Mouse (Mus musculus): ENCODE measurements at regions not wholly inside any gene's neighbourhood (a gene's known extent, or its start where the extent isn't known, plus 50 kb on each side); places are given as distances from the start of the nearest gene placed in this dataset.

- in situ Hi-C loops (cut with MboI, MseI) = no loop called here
Measured at GRCm38 (mm10) chr2:28287210-28287860, 94.5 kb downstream of the Olfm1 start.

GRCm38 (mm10) chr2:28289339-28289738 is 96.5 kb downstream of the Olfm1 start:
- in situ Hi-C loops (cut with MboI, MseI) = no loop called here

DNA sequence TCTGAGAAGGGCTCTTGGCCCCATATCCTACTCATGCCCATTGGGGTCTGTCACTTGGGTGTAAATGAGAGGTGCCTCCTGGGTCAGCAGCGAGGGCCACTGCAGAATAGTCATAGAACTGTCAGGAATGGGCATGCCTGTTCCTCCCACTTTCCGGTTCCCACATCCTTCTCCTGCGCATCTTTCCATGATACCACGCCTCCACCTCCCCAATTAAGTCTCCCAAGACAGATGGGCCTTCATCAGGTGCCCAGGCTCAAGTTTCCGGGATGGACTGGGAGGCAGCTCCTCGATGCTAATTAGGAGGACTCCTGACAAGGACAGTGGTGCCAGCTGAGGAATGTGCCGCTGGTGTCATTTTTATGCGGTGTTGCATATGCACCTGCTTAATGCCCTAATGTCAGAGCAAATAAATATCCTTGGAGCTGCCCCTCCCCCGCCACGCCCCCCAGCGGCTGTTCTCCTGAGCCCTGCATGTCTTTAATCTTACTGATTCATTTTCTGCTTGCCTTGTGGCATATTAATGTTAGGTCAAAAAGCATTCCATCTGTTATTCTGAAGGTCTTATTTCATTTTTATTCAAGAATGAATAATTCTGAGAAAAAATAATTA is 97.2 kb downstream of the Olfm1 start:
- in situ Hi-C loops (cut with MboI, MseI) = no loop called here

- in situ Hi-C loops (cut with MboI, MseI) = no loop called here
Measured at GRCm38 (mm10) chr2:28294509-28294908, 101.7 kb downstream of the Olfm1 start.

GRCm38 (mm10) chr2:28296183-28296582 is 103.4 kb downstream of the Olfm1 start:
- in situ Hi-C loops (cut with MboI, MseI) = no loop called here

DNA sequence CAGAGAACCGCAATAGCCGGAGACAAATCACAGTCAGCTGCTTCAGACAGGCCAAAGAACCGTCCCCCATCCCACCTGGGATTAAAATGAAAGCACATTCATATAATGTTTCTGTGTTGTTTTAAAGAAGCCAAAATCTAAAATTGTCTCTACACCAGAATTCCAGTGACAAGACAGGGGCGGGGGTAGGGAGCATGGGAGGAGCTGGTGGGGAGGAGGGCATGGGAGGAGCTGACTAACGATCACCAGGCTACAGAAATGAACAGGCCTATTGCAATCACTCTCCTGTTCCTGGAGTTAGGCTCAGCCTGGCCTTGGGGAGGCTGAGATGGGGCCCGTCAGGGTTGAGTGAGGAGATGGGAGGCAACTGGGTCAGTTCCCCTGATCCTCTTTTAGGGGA is 105.9 kb downstream of the Olfm1 start:
- in situ Hi-C loops (cut with MboI, MseI) = no loop called here

- in situ Hi-C loops (cut with MboI, MseI) = no loop called here
Measured at GRCm38 (mm10) chr2:28299346-28299745, 106.6 kb downstream of the Olfm1 start.

GRCm38 (mm10) chr2:28301313-28301712 is 108.5 kb downstream of the Olfm1 start:
- in situ Hi-C loops (cut with MboI, MseI) = loop anchor here (5.0 to 10.0 kb wide), 2 partner anchors 99 to 643 kb away; no protein-coding TSS in a partner anchor

GRCm38 (mm10) chr2:28303936-28304335 is 111.1 kb downstream of the Olfm1 start:
- in situ Hi-C loops (cut with MboI, MseI) = loop anchor here (5.0 to 10.0 kb wide), 2 partner anchors 102 to 641 kb away; no protein-coding TSS in a partner anchor

DNA sequence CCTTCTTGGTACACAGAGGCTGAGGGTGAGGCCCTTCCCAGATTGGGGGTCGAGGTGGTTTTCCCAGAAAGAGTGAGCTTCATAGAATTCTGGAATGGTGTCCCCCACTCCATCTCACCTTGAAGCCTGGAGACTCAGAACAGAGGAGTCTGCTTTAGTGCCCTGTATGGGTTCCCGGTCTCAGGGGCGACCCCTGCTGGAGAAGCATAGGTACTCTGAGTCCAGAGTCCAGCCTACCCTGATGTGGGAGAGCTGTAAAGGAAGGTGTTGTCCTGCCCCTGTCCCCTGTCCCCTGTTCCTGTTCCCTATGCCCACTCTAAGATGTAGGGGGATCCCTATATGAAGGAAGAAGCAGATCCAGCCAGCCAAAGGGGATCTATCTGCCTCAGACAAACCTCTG is 111.9 kb downstream of the Olfm1 start:
- in situ Hi-C loops (cut with MboI, MseI) = loop anchor here (5.0 to 10.0 kb wide), 2 partner anchors 102 to 640 kb away; no protein-coding TSS in a partner anchor

DNA sequence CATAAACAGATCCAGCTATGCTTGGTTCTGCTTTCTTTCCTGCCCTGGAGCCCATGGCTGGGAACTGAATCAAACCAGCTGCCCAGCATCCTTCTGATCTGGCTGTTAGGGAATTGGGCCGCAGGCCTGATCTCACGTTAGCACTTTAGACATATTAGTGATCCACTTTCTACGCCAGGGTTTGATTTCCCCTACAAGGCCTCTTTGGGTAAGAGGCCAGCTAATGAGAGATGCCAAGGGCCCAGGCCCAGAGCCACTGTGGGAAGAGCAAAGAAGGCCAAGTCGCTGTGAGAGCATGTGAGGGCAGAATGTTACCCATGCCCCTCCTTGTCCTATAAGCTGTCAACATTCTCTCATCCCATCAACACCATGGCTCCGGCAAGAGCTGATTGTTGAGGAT is 116.3 kb downstream of the Olfm1 start:
- in situ Hi-C loops (cut with MboI, MseI) = loop anchor here (10.0 kb wide), 1 partner anchor 636 kb away; no protein-coding TSS in a partner anchor

DNA sequence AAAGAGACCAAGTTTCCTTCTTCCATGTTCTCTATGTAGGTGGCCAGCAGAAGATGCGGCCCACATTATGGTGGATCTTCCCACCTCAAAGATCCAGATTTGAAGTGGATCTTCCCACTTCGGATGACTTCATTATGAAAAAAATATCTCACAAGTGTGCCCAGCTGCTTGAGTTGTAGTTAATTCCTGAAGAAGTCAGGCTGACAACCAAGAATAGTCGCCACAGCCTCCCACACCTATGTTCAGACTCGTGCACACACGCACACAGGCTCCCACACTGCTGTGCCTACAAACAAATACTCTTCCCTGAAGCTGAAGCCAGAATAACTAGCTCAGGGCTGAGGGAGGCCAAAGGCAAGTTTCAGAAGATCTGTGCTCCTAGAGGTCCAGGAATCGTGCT is 119.4 kb downstream of the Olfm1 start:
- in situ Hi-C loops (cut with MboI, MseI) = no loop called here

GRCm38 (mm10) chr2:28325502-28325901 is 121.1 kb upstream of the Ppp1r26 start:
- in situ Hi-C loops (cut with MboI, MseI) = no loop called here

GRCm38 (mm10) chr2:28326056-28326455 is 120.5 kb upstream of the Ppp1r26 start:
- in situ Hi-C loops (cut with MboI, MseI) = no loop called here

- in situ Hi-C loops (cut with MboI, MseI) = no loop called here
Measured at GRCm38 (mm10) chr2:28326682-28327081, 119.9 kb upstream of the Ppp1r26 start.

GRCm38 (mm10) chr2:28329130-28329529 is 117.5 kb upstream of the Ppp1r26 start:
- in situ Hi-C loops (cut with MboI, MseI) = no loop called here

DNA sequence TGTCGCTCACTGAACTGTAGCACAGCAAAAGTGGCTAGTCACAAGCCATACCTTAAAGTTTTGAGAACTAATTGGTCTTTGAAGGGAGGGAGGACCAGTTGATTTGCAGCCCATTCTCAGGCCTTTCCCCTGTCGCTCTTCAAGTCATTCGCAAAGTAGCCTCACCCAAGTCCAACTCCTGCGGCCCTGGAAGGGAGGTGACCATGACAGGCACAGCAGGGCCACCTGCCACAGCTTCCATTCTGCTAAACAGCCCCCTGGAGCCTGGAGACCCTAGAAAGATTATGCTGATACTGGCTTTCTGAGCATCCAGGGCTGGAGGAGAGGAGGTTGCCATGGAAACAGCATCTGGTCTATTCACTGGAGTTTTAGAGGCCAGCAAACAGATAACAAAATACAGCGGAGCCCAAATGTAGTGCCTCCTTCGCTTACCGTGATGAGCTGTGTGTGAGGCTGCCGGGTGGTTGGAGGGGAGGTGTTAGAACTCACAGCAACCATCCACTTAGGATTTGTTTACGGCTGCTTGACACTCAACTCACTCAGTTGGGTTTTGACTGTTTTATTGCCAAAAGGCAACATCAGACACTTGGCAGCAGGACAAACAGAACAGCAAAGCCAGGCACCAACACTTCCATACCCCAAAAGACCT is 111.3 kb upstream of the Ppp1r26 start:
- in situ Hi-C loops (cut with MboI, MseI) = no loop called here

DNA sequence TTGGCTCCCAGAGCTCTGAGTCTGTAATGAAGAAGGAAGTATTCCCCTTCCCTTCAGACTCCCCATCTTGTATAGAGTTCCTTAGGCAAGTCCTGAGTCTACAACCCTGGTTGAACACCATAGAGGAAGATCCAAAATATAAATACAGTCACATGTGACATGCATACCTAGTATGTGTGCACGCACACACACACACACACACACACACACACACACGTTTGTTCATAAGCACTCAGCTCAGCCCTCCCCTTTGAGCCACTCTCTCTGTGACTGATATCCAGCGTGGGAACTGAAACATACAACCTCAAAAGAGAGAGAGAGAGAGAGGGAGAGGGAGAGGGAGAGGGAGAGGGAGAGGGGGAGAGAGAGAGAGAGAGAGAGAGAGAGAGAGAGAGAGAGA is 110.8 kb upstream of the Ppp1r26 start:
- in situ Hi-C loops (cut with MboI, MseI) = no loop called here

- in situ Hi-C loops (cut with MboI, MseI) = no loop called here
Measured at GRCm38 (mm10) chr2:28336349-28337309, 110.0 kb upstream of the Ppp1r26 start.

- in situ Hi-C loops (cut with MboI, MseI) = no loop called here
Measured at GRCm38 (mm10) chr2:28337561-28337960, 109.0 kb upstream of the Ppp1r26 start.

- in situ Hi-C loops (cut with MboI, MseI) = no loop called here
Measured at GRCm38 (mm10) chr2:28341304-28341703, 105.3 kb upstream of the Ppp1r26 start.

GRCm38 (mm10) chr2:28348453-28348852 is 98.1 kb upstream of the Ppp1r26 start:
- in situ Hi-C loops (cut with MboI, MseI) = no loop called here

All from regulatory T cell (primary cell).